Mouse (Mus musculus) forebrain, embryonic 15.5 days (tissue): ENCODE results near the gene Sqor. TPM values are rescaled to one million over a fixed set of nuclear protein-coding genes. Genes with fewer than 3 reads are reported as not detected.

Experiments
- polyA plus RNA-seq: library from polyadenylated mRNA; unstranded; fragments of >200 nt; fragmentation: Nextera tagmentation; extraction: Ambion mirVana; gene quantifications from 2 replicates; pipeline ENCODE4 v1.2.1, GENCODE M21; 2015

The Sqor gene
- polyA plus RNA-seq, 1 experiment from 2014 or later, result 2.2 TPM

Other genes with a start within 250 kb of the Sqor start
- 22.8 and 24.2 TPM in 2 replicates for gene Gatm, start 153.9 kb upstream of the Sqor start, polyA plus RNA-seq
- gene AA467197, start 128.3 kb upstream of the Sqor start, polyA plus RNA-seq, result not detected in 2 replicates
- gene Slc30a4, start 62.6 kb upstream of the Sqor start, polyA plus RNA-seq, result 6.9 and 7.9 TPM in 2 replicates
- gene Bloc1s6, start 26.7 kb upstream of the Sqor start, polyA plus RNA-seq, result 89.0 and 89.4 TPM in 2 replicates